Comparison of ENCODE assay signal across 8 mouse cellular contexts in genomic region chr7:96952094-96952493, GRCm38 (mm10). TPM values are rescaled to one million over a fixed set of nuclear protein-coding genes. Genes with fewer than 3 reads are reported as not detected.
DNase-seq lines count a peak whose midpoint lies in the region; ATAC-seq and TF ChIP-seq lines count a peak whose summit lies in the region.

No protein-coding gene starts in this region.

- peak overlapping the region; percentile 58; the same call in 1 of the 2 replicates for H3K4me3 ChIP-seq in thymus, adult 2 months (ENCODE audit: control insufficient read depth, insufficient read depth, low read length)
- H3K4me3 ChIP-seq in liver, embryonic 12.5 days = peak overlapping the region; percentile 95

- TF ChIP-seq POLR2A in thymus, adult 2 months (IDR thresholded peaks at IDR 0.05; ENCODE audit: control insufficient read depth, extremely low read depth, insufficient read depth, low read length, poor library complexity) = no peak

- DNase-seq in thymus, adult 2 months = no peak
- no peak for DNase-seq in thymus, postnatal 4 days
- peak; percentile 3 for DNase-seq in forelimb bud, embryonic 11.5 days (ENCODE audit: low read depth, low spot score)
- no peak for DNase-seq in left cerebral cortex, adult 8-10 months (ENCODE audit: low spot score in 2 of 2)
- DNase-seq in layer of hippocampus, adult 8-10 months (ENCODE audit: low spot score in 2 of 2) = no peak

- H3K9ac ChIP-seq in liver, embryonic 12.5 days = peak overlapping the region; percentile 95

- no peaks in the 10 kb centered on the region for H3K4me1 ChIP-seq in thymus, adult 2 months (replicated peaks; ENCODE audit: control insufficient read depth, insufficient read depth, low read length)
- H3K4me1 ChIP-seq in liver, embryonic 12.5 days = peaks cover 36% of the 10 kb centered on the region

- peaks cover 2% of the 10 kb centered on the region; the same call in 1 of the 2 replicates for H3K36me3 ChIP-seq in thymus, adult 2 months (ENCODE audit: control insufficient read depth, insufficient read depth, low read length)
- peaks cover 16% of the 10 kb centered on the region for H3K36me3 ChIP-seq in liver, embryonic 12.5 days

- no peaks in the 10 kb centered on the region for H3K9me3 ChIP-seq in liver, embryonic 12.5 days (replicated peaks)

- no peak for TF ChIP-seq CTCF in thymus, adult 2 months (IDR thresholded peaks at IDR 0.05; ENCODE audit: borderline replicate concordance, control insufficient read depth, extremely low read depth, insufficient read depth, low read length, poor library complexity)

- no peak overlapping the region for H3K27ac ChIP-seq in thymus, adult 2 months (ENCODE audit: control insufficient read depth, insufficient read depth, low read length)
- peak overlapping the region; percentile 88 for H3K27ac ChIP-seq in liver, embryonic 12.5 days

- H3K4me2 ChIP-seq in liver, embryonic 12.5 days = peak overlapping the region; percentile 85

- no peaks in the 10 kb centered on the region for H3K27me3 ChIP-seq in thymus, adult 2 months (ENCODE audit: control insufficient read depth, insufficient read depth, low read length)
- H3K27me3 ChIP-seq in liver, embryonic 12.5 days (replicated peaks) = no peaks in the 10 kb centered on the region

- ATAC-seq in liver, embryonic 12.5 days = no peak
- ATAC-seq in frontal cortex, adult (ENCODE audit: low TSS enrichment) = no peak
- no peak for ATAC-seq in monocyte, adult 5-6 weeks (replicated peaks; ENCODE audit: insufficient number of reproducible peaks, low FRiP score, low TSS enrichment, poor library complexity, severe bottlenecking)

- WGBS in thymus, adult 2 months = 30% methylated on average over 5 of the region's 5 CpGs
- WGBS in liver, embryonic 12.5 days (ENCODE audit: insufficient replicate concordance) = 29% methylated on average over 5 of the region's 5 CpGs

RNA-seq across cellular contexts. Expression of gene Nars2, which starts 0.8 kb away (rescaled TPM):
- polyA plus RNA-seq in thymus, adult 2 months (2012; rRNA removed) = 3.0 and 3.2 TPM in 2 replicates
- polyA plus RNA-seq in liver, embryonic 12.5 days (2016; fragmentation: Nextera tagmentation; extraction: Ambion mirVana) = 21.8 and 23.1 TPM in 2 replicates
- total RNA-seq in monocyte, adult 5-6 weeks (2017) = 2.1 to 8.2 TPM (median 2.6 TPM) in 3 replicates
- 10 to 100 TPM; 16.1 to 21.5 (median 17.5) TPM for total RNA-seq in left cerebral cortex, adult 8-10 months (2022)
- 10 to 100 TPM; 19.2 to 20.1 (median 19.7) TPM for total RNA-seq in layer of hippocampus, adult 8-10 months (2022)
